Mouse (Mus musculus) bone marrow, adult 2 months (tissue): ENCODE results near the gene Pir.

ENCODE experiments used
- CTCF ChIP-seq: fragments of 200-500 bp; IDR thresholded peaks from 2 replicates; pipeline ENCODE4 v1.5.1; 2011; ENCODE audit warnings: low read length, control low read depth; ENCODE audit not compliant: control insufficient read depth, insufficient read depth
- POLR2A ChIP-seq: fragments of 200-500 bp; IDR thresholded peaks from 2 replicates; pipeline ENCODE4 v1.6.1; 2011; ENCODE audit warnings: low read depth, mild to moderate bottlenecking, control low read depth, low read length, borderline replicate concordance; ENCODE audit not compliant: control insufficient read depth

- TF ChIP-seq CTCF = no peak
- TF ChIP-seq POLR2A = no peak
Measured at GRCm38 (mm10) chrX:164419955-164420354, 150.8 kb downstream of the Pir start.
